Mouse (Mus musculus) intestine, embryonic 14.5 days (tissue): ENCODE data around the gene Cldn19. TPM values are rescaled to one million over a fixed set of nuclear protein-coding genes. Genes with fewer than 3 reads are reported as not detected.

Experiments used
- ATAC-seq: fragments of 200-750 bp; cut with Nextera tagmentation; replicated peaks from 2 replicates; pipeline ENCODE4 v1.8.0; 2017; ENCODE audit warnings: low read depth, moderate number of reproducible peaks, moderate TSS enrichment, moderate library complexity; ENCODE audit not compliant: low FRiP score, low TSS enrichment
- DNase-seq: peaks from one replicate; pipeline ENCODE4 v3.0.0-alpha.2; 2018; ENCODE audit warnings: low spot score
- H3K27ac ChIP-seq: fragments of 300-500 bp; sonication (generic); 2 replicates; pipeline ENCODE4 v1.5.1; 2014; ENCODE audit warnings: low read depth, mild to moderate bottlenecking, control low read depth
- H3K27me3 ChIP-seq: fragments of 300-500 bp; sonication (generic); replicated peaks from 2 replicates; pipeline ENCODE4 v1.6.1; 2014; ENCODE audit warnings: low read length, control low read depth; ENCODE audit not compliant: control insufficient read depth, insufficient read depth
- H3K36me3 ChIP-seq: fragments of 300-500 bp; sonication (generic); 2 replicates; pipeline ENCODE4 v1.6.1; 2014; ENCODE audit warnings: low read length, control low read depth; ENCODE audit not compliant: control insufficient read depth, insufficient read depth
- H3K4me1 ChIP-seq: fragments of 300-500 bp; sonication (generic); replicated peaks from 2 replicates; pipeline ENCODE4 v1.6.1; 2014; ENCODE audit warnings: low read length, control low read depth, mixed read lengths; ENCODE audit not compliant: control insufficient read depth, insufficient read depth
- H3K4me2 ChIP-seq: fragments of 300-500 bp; sonication (generic); 2 replicates; pipeline ENCODE4 v1.6.1; 2014; ENCODE audit warnings: low read length
- H3K4me3 ChIP-seq: fragments of 300-500 bp; sonication (generic); 2 replicates; pipeline ENCODE4 v1.5.1; 2014; ENCODE audit warnings: low read depth, low read length, control low read depth, mixed read lengths
- H3K9ac ChIP-seq: fragments of 300-500 bp; sonication (generic); 2 replicates; pipeline ENCODE4 v1.6.1; 2014; ENCODE audit warnings: mild to moderate bottlenecking, low read length
- H3K9me3 ChIP-seq: fragments of 300-500 bp; sonication (generic); 2 replicates; pipeline ENCODE4 v1.6.1; 2016; ENCODE audit warnings: low read length, control low read depth; ENCODE audit not compliant: control insufficient read depth
- WGBS: fragments of 180-500 bp; shearing (Covaris S2); extraction: QIAGEN DNeasy Blood & Tissue Kit; methylation state at CpG from one replicate; pipeline ENCODE4 v1.1.7; 2014; 5-methylcytosine and 5-hydroxymethylcytosine counted together
- polyA plus RNA-seq: library from polyadenylated mRNA; unstranded; fragments of >200 nt; fragmentation: Nextera tagmentation; extraction: Ambion mirVana; gene quantifications from 2 replicates; pipeline ENCODE4 v1.2.1, GENCODE M21; 2014

Gene Cldn19
- polyA plus RNA-seq, 1 experiment from 2014 or later, result not detected

DNA sequence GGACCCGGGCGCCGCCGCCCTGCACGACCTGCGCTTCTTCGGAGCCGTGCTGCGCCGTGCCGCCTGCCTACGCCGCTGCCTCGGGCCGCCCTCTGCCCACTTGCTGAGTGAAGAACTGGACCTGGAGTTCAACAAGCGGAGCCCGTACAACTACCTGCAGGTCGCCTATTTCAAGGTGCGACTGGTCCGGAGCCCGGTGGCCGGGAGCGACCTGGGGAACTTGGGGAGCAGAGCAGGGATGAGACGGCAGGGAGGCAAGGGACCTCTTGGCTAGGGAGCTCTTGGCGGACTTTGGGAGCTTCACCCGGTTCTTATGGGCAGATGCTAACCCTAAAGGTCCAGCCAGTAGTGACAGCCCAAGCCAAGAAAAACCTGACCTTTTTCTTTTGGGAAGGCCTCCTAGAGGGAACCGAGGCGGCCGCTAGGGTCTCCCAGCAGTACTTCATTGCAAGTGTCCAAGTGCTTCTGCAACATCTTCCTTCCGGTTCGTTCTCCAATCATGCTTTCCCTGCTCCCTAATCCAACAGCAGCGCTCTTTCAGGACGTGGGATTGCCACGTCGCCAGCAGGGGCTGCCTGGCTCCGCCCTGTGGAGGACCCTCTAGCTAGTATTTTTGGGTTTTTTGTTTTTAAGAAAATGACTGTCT, 21.8 kb upstream of the Cldn19 start:
- peaks cover 16% of the 10 kb centered on the region for H3K4me1 ChIP-seq
- peak; percentile 54 for ATAC-seq
- no peaks in the 10 kb centered on the region for H3K27me3 ChIP-seq
- peak overlapping the region; percentile 70 for H3K4me2 ChIP-seq
- no peaks in the 10 kb centered on the region for H3K9me3 ChIP-seq
- DNase-seq, result peak; percentile 78
- peaks cover 23% of the 10 kb centered on the region for H3K36me3 ChIP-seq
- H3K9ac ChIP-seq, result peak overlapping the region; percentile 63
- WGBS, result under 1% methylated on average over 36 of the region's 36 CpGs
- H3K4me3 ChIP-seq, result peak overlapping the region; percentile 91
- peak overlapping the region; percentile 55 for H3K27ac ChIP-seq

DNA sequence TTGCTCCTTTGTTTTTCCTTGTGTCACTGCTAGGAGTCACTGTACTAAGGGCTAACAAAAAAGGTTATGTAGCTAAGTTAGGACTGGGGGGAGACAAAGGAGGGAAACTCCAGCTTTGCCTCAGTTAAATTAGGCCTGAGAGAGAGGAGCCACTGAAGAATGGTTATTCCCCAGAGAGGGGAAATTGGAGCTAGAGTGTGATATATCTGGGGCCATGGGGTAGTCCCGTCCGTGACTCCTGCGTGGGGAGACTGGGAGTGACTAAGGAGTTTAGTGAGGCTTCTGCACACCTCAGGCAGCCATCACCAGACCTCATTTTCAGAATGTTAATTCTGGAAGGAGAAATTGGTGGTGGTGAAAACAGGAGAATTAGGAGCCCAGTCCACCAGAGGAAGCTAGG, 20.9 kb upstream of the Cldn19 start:
- Histone ChIP-seq H3K4me2 (peak overlapping the region; percentile 70), H3K27me3 (no peaks in the 10 kb centered on the region), H3K4me3 (peak overlapping the region; percentile 91), H3K36me3 (peaks cover 21% of the 10 kb centered on the region), H3K9me3 (no peaks in the 10 kb centered on the region), H3K4me1 (peaks cover 16% of the 10 kb centered on the region), H3K9ac (peak overlapping the region; percentile 63), H3K27ac (no peak overlapping the region)
- DNase-seq, result no peak
- no peak for ATAC-seq
- 80% methylated on average over 3 of the region's 3 CpGs for WGBS

DNA sequence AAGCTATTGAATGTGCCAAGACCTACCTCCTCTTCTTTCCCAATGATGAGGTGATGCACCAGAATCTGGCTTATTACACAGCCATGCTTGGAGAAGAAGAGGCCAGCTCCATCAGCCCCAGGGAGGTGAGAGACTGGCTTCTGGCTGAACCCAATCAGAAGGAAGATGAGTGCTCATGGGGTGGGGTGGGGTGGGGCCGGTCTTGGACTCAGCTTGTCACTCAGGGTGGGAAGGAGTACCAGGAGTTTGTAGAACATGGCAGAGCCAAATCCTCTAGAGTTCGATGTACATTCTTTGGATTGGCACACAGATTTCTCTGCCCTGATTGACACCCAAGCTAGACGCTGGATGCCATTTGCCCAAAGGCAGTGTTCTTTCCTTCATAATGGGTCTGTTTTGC, 16.6 kb upstream of the Cldn19 start:
- Histone ChIP-seq H3K4me2 (no peak overlapping the region), H3K9me3 (no peaks in the 10 kb centered on the region), H3K27ac (no peak overlapping the region), H3K4me1 (peaks cover 8% of the 10 kb centered on the region; the same call in 1 of the 2 replicates), H3K27me3 (no peaks in the 10 kb centered on the region), H3K4me3 (no peak overlapping the region), H3K9ac (no peak overlapping the region), H3K36me3 (peaks cover 44% of the 10 kb centered on the region)
- ATAC-seq (no peak), DNase-seq (no peak)
- WGBS, result 78% methylated on average over 3 of the region's 3 CpGs

DNA sequence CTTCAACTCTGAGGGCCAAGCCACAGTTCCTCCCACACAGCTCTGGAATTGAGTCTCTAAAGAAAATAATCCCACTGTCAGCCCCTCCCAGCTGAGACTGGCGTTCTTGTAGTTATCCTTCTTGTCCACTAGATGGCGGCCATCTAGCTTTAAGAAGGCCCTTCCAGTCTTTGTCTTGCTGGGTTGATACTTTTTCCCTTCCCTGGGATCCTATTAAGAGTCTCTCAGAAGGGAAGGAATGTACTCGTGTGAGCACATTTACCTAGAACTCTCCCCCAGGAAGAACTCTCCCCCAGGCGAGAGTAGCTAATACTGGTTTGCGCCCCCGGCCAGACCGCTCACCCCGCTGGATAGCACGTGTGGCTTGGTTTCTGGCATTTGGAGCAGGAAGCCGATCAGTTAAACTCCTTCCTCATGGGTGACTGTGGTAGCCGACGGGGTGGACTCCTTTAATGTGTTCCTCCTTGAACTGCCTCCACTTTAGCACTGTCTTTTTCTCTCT, 16.0 kb upstream of the Cldn19 start:
- Histone ChIP-seq H3K36me3 (peaks cover 49% of the 10 kb centered on the region), H3K4me1 (peaks cover 6% of the 10 kb centered on the region; the same call in 1 of the 2 replicates), H3K27me3 (no peaks in the 10 kb centered on the region), H3K4me2 (no peak overlapping the region), H3K9me3 (no peaks in the 10 kb centered on the region), H3K9ac (no peak overlapping the region), H3K27ac (peak overlapping the region; percentile 22; the same call in 1 of the 2 replicates), H3K4me3 (no peak overlapping the region)
- ATAC-seq (peak; percentile 44), DNase-seq (peak; percentile 71)
- 42% methylated on average over 12 of the region's 12 CpGs for WGBS

DNA sequence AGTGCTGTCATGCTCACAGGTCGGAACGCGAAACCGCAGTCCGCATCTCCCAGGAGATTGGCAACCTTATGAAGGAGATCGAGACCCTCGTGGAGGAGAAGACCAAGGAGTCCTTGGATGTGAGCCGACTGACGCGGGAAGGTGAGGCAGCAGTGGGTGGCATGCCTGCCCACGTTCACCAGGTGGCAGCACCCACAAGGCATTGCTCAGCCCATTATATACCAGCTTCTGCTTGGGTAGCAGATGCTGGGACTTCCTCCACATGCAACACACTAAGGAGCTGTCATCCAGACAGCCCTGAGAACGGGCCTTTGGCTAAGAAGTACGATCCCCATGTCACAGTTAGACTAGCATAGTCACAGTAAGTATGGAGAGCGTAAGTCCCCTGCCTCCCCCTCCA, 13.6 kb upstream of the Cldn19 start:
- DNase-seq (no peak), ATAC-seq (no peak)
- Histone ChIP-seq H3K4me3 (no peak overlapping the region), H3K4me1 (no peaks in the 10 kb centered on the region), H3K27me3 (no peaks in the 10 kb centered on the region), H3K27ac (no peak overlapping the region), H3K9me3 (no peaks in the 10 kb centered on the region), H3K4me2 (no peak overlapping the region), H3K9ac (no peak overlapping the region), H3K36me3 (peaks cover 61% of the 10 kb centered on the region)
- WGBS, result 87% methylated on average over 14 of the region's 14 CpGs

DNA sequence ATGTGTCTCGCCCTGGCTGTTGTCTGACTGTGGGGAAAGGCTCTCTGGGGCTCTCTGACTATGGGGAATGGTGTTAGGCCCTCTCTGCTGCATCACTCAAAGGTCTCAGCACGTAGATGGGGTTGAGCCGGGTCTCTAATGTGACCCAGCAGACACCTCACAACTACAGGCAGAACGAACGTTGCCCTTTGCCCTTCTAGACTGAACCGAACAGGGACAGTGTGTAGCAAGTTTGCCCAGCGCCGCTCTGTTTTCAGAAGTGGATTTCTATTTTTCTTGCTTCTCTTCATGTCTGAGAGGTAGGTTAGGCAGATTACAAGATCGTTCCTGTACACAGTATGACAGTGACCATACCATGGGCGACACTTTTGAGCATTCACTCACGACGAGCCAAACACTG, 12.6 kb upstream of the Cldn19 start:
- Histone ChIP-seq H3K36me3 (peaks cover 57% of the 10 kb centered on the region), H3K4me3 (no peak overlapping the region), H3K4me2 (no peak overlapping the region), H3K9me3 (no peaks in the 10 kb centered on the region), H3K27me3 (no peaks in the 10 kb centered on the region), H3K4me1 (no peaks in the 10 kb centered on the region), H3K9ac (no peak overlapping the region), H3K27ac (no peak overlapping the region)
- 92% methylated on average over 12 of the region's 12 CpGs for WGBS
- DNase-seq (no peak), ATAC-seq (no peak)

DNA sequence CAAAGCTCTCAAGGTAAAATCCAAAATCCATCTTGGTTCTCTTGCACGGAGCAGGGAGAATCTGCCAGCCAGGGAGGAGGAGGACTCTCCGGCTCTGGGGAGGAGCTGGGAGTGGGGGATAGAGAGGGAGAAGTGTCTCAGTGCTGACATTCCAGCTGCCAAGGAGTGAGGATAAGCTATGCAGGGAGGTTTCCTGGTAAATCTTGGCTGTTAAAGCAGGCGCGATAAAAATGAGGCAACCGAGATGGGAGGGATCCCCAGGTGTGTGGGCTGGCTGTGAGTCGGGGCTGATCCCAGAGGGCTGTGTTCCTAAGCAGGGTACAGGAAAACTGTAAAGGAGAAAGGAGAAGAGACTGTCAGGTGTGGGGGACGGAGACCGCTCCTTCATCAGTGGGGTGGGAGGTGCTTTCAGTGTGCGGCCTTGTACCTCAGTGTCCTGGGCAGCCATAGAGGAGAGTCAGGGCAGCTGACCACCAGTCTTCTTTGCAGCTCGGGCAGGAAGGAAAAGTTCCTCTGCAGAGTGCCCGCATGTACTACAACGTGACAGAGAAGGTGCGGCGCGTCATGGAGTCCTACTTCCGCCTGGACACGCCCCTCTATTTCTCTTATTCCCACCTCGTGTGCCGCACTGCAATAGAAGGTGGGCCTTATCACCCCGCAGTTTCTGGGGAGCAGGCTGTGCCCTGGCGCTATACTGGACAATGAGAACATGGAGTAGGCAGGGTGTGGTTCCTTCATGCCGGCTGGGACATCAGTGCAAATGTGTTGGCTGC, 10.6 kb upstream of the Cldn19 start:
- DNase-seq, result no peak
- Histone ChIP-seq H3K9ac (no peak overlapping the region), H3K27ac (no peak overlapping the region), H3K36me3 (peaks cover 66% of the 10 kb centered on the region), H3K27me3 (no peaks in the 10 kb centered on the region), H3K4me1 (no peaks in the 10 kb centered on the region), H3K4me2 (no peak overlapping the region), H3K4me3 (no peak overlapping the region), H3K9me3 (no peaks in the 10 kb centered on the region)
- WGBS, result 78% methylated on average over 22 of the region's 22 CpGs
- no peak for ATAC-seq

DNA sequence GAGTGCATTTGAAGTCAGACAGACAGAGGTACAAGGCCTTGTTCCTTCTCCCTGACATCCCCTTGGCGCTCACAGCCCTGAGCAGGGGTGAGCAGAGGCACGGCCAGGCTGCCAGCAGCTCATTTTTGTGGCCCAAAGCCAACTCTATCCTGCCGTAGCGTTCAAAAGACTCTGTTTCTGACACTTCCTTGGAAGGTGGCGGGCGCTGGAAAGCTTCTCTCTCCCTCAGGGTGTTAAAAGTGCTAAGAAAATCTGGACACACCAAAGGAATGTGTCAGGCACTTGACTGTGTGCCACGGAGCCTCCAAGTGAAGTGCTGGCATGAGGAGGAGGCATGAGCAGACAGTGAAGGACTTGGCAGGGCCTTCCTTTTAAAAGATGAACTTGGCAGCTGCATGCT, 9.7 kb upstream of the Cldn19 start:
- Histone ChIP-seq H3K27ac (no peak overlapping the region), H3K4me3 (no peak overlapping the region), H3K9ac (no peak overlapping the region), H3K36me3 (peaks cover 66% of the 10 kb centered on the region), H3K4me2 (no peak overlapping the region), H3K27me3 (no peaks in the 10 kb centered on the region), H3K4me1 (no peaks in the 10 kb centered on the region), H3K9me3 (no peaks in the 10 kb centered on the region)
- ATAC-seq (no peak), DNase-seq (no peak)
- 75% methylated on average over 7 of the region's 7 CpGs for WGBS
